8 mouse cellular contexts compared by ENCODE assay signal in genomic region chr7:117021716-117022115, GRCm38 (mm10).
DNase-seq lines count a peak whose midpoint lies in the region; ATAC-seq lines count a peak whose summit lies in the region.
"Had no signal": no experiment of that assay in that cellular context is flagged by ENCODE, and none has a peak within 500 bp of the region (broad histone marks: within the 10 kb centered on the region; RNA-seq: fewer than 3 reads in every experiment).

No protein-coding gene starts in this region.

- WGBS in liver, embryonic 12.5 days (ENCODE audit: insufficient replicate concordance) = 45% methylated on average over 4 of the region's 4 CpGs

- H3K4me1 ChIP-seq in liver, embryonic 12.5 days = no peaks in the 10 kb centered on the region
- H3K4me1 ChIP-seq: liver, embryonic 13.5 days had no signal

- H3K27ac ChIP-seq in liver, embryonic 12.5 days = no peak overlapping the region
- H3K27ac ChIP-seq: liver, embryonic 13.5 days had no signal

- no peaks in the 10 kb centered on the region for H3K27me3 ChIP-seq in liver, embryonic 12.5 days (replicated peaks)
- H3K27me3 ChIP-seq: liver, embryonic 13.5 days had no signal

- no peak for ATAC-seq in liver, embryonic 12.5 days
- ATAC-seq in granulocyte monocyte progenitor cell, adult 5-6 weeks (replicated peaks; ENCODE audit: poor library complexity, severe bottlenecking) = no peak

- H3K36me3 ChIP-seq in liver, embryonic 12.5 days = no peaks in the 10 kb centered on the region
- H3K36me3 ChIP-seq: liver, embryonic 13.5 days had no signal

- H3K9me3 ChIP-seq in liver, embryonic 12.5 days (replicated peaks) = no peaks in the 10 kb centered on the region

- no peak overlapping the region for H3K4me2 ChIP-seq in liver, embryonic 12.5 days
- H3K4me2 ChIP-seq: liver, embryonic 13.5 days had no signal

- H3K9ac ChIP-seq in liver, embryonic 12.5 days = no peak overlapping the region
- H3K9ac ChIP-seq: liver, embryonic 13.5 days had no signal

- H3K4me3 ChIP-seq in liver, embryonic 12.5 days = no peak overlapping the region
- H3K4me3 ChIP-seq: liver, embryonic 13.5 days had no signal

- DNase-seq in liver (peak; percentile 38), R1 (ENCODE audit: low read depth, low spot score) (peak; percentile 73)
- peak; percentile 1 for DNase-seq in c-Kit-positive CD71-positive TER-119-positive erythroid progenitor cells, embryonic 14.5 days (ENCODE audit: low spot score)
- peak; percentile 35 for DNase-seq in lung, postnatal 36 days
- no peak for DNase-seq in thymus, postnatal 10 days (ENCODE audit: low spot score in 2 of 2)
- DNase-seq: liver, embryonic 13.5 days had no signal

Comparison
In these comparisons a context has a peak if more than half of its experiments do, and no peak if none do; other contexts are left out.
1. DNase-seq: peak in liver (single experiment), R1 (single experiment), c-Kit-positive CD71-positive TER-119-positive erythroid progenitor cells, embryonic 14.5 days (single experiment) and lung, postnatal 36 days (single experiment); none in thymus, postnatal 10 days (0 of 2).